ENCODE assay signal across 9 mouse cellular contexts in genomic region chr3:14948067-14948800, GRCm38 (mm10).
DNase-seq lines count a peak whose midpoint lies in the region; ATAC-seq and TF ChIP-seq lines count a peak whose summit lies in the region.
"Had no signal": no experiment of that assay in that cellular context is flagged by ENCODE, and none has a peak within 500 bp of the region (broad histone marks: within the 10 kb centered on the region; RNA-seq: fewer than 3 reads in every experiment).

No protein-coding gene starts in this region.

- peak; percentile 47; the same call in 1 of the 2 replicates for ATAC-seq in frontal cortex, adult (ENCODE audit: low TSS enrichment)
- ATAC-seq in intestine, postnatal 0 days, result no peak

- TF ChIP-seq CTCF in intestine, postnatal 0 days (IDR thresholded peaks at IDR 0.05; ENCODE audit: low read depth), result no peak

- H3K9me3 ChIP-seq in intestine, postnatal 0 days (ENCODE audit: control insufficient read depth), result no peaks in the 10 kb centered on the region
- H3K9me3 ChIP-seq in limb, embryonic 10.5 days (replicated peaks), result no peaks in the 10 kb centered on the region
- H3K9me3 ChIP-seq: midbrain, embryonic 12.5 days had no signal

- WGBS in intestine, postnatal 0 days, result 76% methylated on average over 6 of the region's 6 CpGs
- 87% methylated on average over 6 of the region's 6 CpGs for WGBS in limb, embryonic 10.5 days

- H3K36me3 ChIP-seq in intestine, postnatal 0 days (ENCODE audit: control insufficient read depth, insufficient read depth), result no peaks in the 10 kb centered on the region
- no peaks in the 10 kb centered on the region for H3K36me3 ChIP-seq in limb, embryonic 10.5 days
- H3K36me3 ChIP-seq: midbrain, embryonic 12.5 days had no signal

- no peak for DNase-seq in frontal cortex, postnatal 25 days (ENCODE audit: low spot score in 2 of 2)
- DNase-seq in NIH3T3 (ENCODE audit: low read depth), result peak; percentile 6
- DNase-seq in fibroblast of lung, adult 2 months (ENCODE audit: low read depth), result peak; percentile 49
- peak; percentile 29 to 30 for DNase-seq in left cerebral cortex, postnatal 14 days (ENCODE audit: low spot score in 2 of 2)
- DNase-seq in limb, embryonic 10.5 days (ENCODE audit: low spot score), result no peak
- DNase-seq in natural killer cell, adult 2 months (ENCODE audit: low spot score in 2 of 2), result no peak

- no peak overlapping the region for H3K9ac ChIP-seq in intestine, postnatal 0 days (ENCODE audit: low read depth, low read length)
- H3K9ac ChIP-seq: midbrain, embryonic 12.5 days had no signal

- no peaks in the 10 kb centered on the region for H3K27me3 ChIP-seq in intestine, postnatal 0 days (replicated peaks; ENCODE audit: control insufficient read depth, insufficient read depth, low read length)
- no peaks in the 10 kb centered on the region for H3K27me3 ChIP-seq in limb, embryonic 10.5 days (ENCODE audit: low read depth, poor library complexity, severe bottlenecking)
- H3K27me3 ChIP-seq: midbrain, embryonic 12.5 days had no signal

- no peak overlapping the region for H3K4me3 ChIP-seq in intestine, postnatal 0 days (ENCODE audit: low read depth, low read length)
- H3K4me3 ChIP-seq in limb, embryonic 10.5 days, result no peak overlapping the region
- H3K4me3 ChIP-seq: midbrain, embryonic 12.5 days had no signal

- intact Hi-C loops in left cerebral cortex, postnatal 14 days (cut with DNase I), result no loop called here

- H3K4me2 ChIP-seq in intestine, postnatal 0 days (replicated peaks; ENCODE audit: low read depth), result no peak overlapping the region
- H3K4me2 ChIP-seq: midbrain, embryonic 12.5 days had no signal

- H3K4me1 ChIP-seq in intestine, postnatal 0 days (replicated peaks; ENCODE audit: control insufficient read depth, insufficient read depth, low read length), result no peaks in the 10 kb centered on the region
- H3K4me1 ChIP-seq in limb, embryonic 10.5 days, result no peaks in the 10 kb centered on the region
- H3K4me1 ChIP-seq: midbrain, embryonic 12.5 days had no signal

- H3K27ac ChIP-seq in intestine, postnatal 0 days (ENCODE audit: low read depth, low read length), result no peak overlapping the region
- H3K27ac ChIP-seq in limb, embryonic 10.5 days, result no peak overlapping the region
- H3K27ac ChIP-seq: midbrain, embryonic 12.5 days had no signal

Comparison
In these comparisons a context has a peak if more than half of its experiments do, and no peak if none do; other contexts are left out.
1. DNase-seq: peak in NIH3T3 (single experiment), fibroblast of lung, adult 2 months (single experiment) and left cerebral cortex, postnatal 14 days (2 of 2); none in frontal cortex, postnatal 25 days (0 of 2), limb, embryonic 10.5 days (single experiment) and natural killer cell, adult 2 months (0 of 2).